Mouse (Mus musculus) layer of hippocampus, adult 18-20 months (tissue): ENCODE measurements around the gene Lrp1. TPM values are rescaled to one million over a fixed set of nuclear protein-coding genes. Genes with fewer than 3 reads are reported as not detected.
A peak's percentile ranks its signal among the peaks of the same experiment; 100 is the strongest.

Experiments used
- DNase-seq, 2 experiments: peaks; one replicate each; pipeline ENCODE4 v3.0.0; 2022; ENCODE audit warnings: low spot score in 2 of 2
- total RNA-seq, 2 experiments: library from RNA; stranded (reverse); gene quantifications; 2 replicates each; pipeline ENCODE4 v1.2.3; 2021

The Lrp1 gene
- total RNA-seq, 2 experiments from 2014 or later, result 284 to 294 TPM

GRCm38 (mm10) chr10:127509837-127510701, 110.9 kb downstream of the Lrp1 start:
- peak in 1 of 2 experiments; percentile 25 for DNase-seq

GRCm38 (mm10) chr10:127509051-127509836, 111.7 kb downstream of the Lrp1 start:
- peak; percentile 73 to 87 for DNase-seq

GRCm38 (mm10) chr10:127508239-127508638, 112.7 kb downstream of the Lrp1 start:
- peak; percentile 46 to 74 for DNase-seq

GRCm38 (mm10) chr10:127500894-127501893, 119.8 kb downstream of the Lrp1 start, which contains the start of gene Stac3:
Stac3 (plus strand) TSS chr10:127501686.
- no peak for DNase-seq

- DNase-seq, result no peak
These were observed 120.9 kb downstream of the Lrp1 start for GRCm38 (mm10) chr10:127500042-127500441.

- no peak for DNase-seq
These were observed 121.4 kb downstream of the Lrp1 start for GRCm38 (mm10) chr10:127499516-127499915.

GRCm38 (mm10) chr10:127496156-127496555, 124.8 kb downstream of the Lrp1 start:
- no peak for DNase-seq

GRCm38 (mm10) chr10:127492118-127492517, 128.8 kb downstream of the Lrp1 start:
- no peak for DNase-seq

GRCm38 (mm10) chr10:127491128-127491512, 129.8 kb downstream of the Lrp1 start:
- no peak for DNase-seq

- DNase-seq, result no peak
These were observed 130.5 kb downstream of the Lrp1 start for GRCm38 (mm10) chr10:127490160-127491127.

- DNase-seq, result no peak
These were observed 132.1 kb downstream of the Lrp1 start for GRCm38 (mm10) chr10:127488856-127489255.

Other genes starting within 250 kb of the Lrp1 start
- gene R3hdm2, start 240.8 kb downstream of the Lrp1 start, total RNA-seq, result 100 to 1,000 TPM; 164 to 167 TPM
- 1 to 10 TPM; 2.4 to 3.5 TPM for gene Stac3, start 119.5 kb downstream of the Lrp1 start, total RNA-seq
- 1 to 10 TPM; 3.6 to 3.8 TPM for gene Ndufa4l2, start 106.2 kb downstream of the Lrp1 start, total RNA-seq
- 10 to 100 TPM; 24.2 to 25.3 TPM for gene Shmt2, start 98.7 kb downstream of the Lrp1 start, total RNA-seq
- gene Nxph4, start 86.6 kb downstream of the Lrp1 start, total RNA-seq, result 1 to 10 TPM; 1.2 to 1.3 TPM
- gene Stat6, start 21.8 kb upstream of the Lrp1 start, total RNA-seq, result 1 to 10 TPM; 5.7 to 7.3 TPM
- gene Nemp1, start 45.8 kb upstream of the Lrp1 start, total RNA-seq, result 1 to 10 TPM; 6.6 to 6.7 TPM
- 10 to 100 TPM; 54.8 to 55.6 TPM for gene Nab2, start 47.4 kb upstream of the Lrp1 start, total RNA-seq
- 1 to 10 TPM in 1 of 2 experiments, under 1 TPM in 1; 0.79 to 1.7 TPM for gene Myo1a, start 84.0 kb upstream of the Lrp1 start, total RNA-seq
- 1 to 10 TPM; 3.8 to 6.9 TPM for gene Tac2, start 103.3 kb upstream of the Lrp1 start, total RNA-seq
- gene Zbtb39, start 118.4 kb upstream of the Lrp1 start, total RNA-seq, result 10 to 100 TPM; 11.2 to 11.8 TPM
- gene Gpr182, start 130.6 kb upstream of the Lrp1 start, total RNA-seq, result 1 to 10 TPM in 1 of 2 experiments, under 1 TPM in 1; 0.99 to 1.2 TPM
- under 1 TPM in 1 of 2 experiments, not detected in 1; 0.15 TPM for gene Rdh1, start 138.6 kb upstream of the Lrp1 start, total RNA-seq
- not detected for gene Rdh16f1, start 138.6 kb upstream of the Lrp1 start, total RNA-seq
- gene Rdh9, start 155.2 kb upstream of the Lrp1 start, total RNA-seq, result under 1 TPM; 0.35 to 0.43 TPM
- under 1 TPM in 1 of 2 experiments, not detected in 1; 0.35 TPM for gene Rdh16, start 180.0 kb upstream of the Lrp1 start, total RNA-seq
- not detected for gene Rdh19, start 228.8 kb upstream of the Lrp1 start, total RNA-seq
- not detected for gene Rdh16f2, start 245.3 kb upstream of the Lrp1 start, total RNA-seq